Mouse (Mus musculus) lung, adult 2 months (tissue): ENCODE measurements around the gene Fzd4. TPM values are rescaled to one million over a fixed set of nuclear protein-coding genes. Genes with fewer than 3 reads are reported as not detected.

ENCODE experiments used
- DNase-seq: peaks from one replicate; pipeline ENCODE4 v3.0.0; 2022
- H3K4me1 ChIP-seq: fragments of 200-500 bp; 2 replicates; pipeline ENCODE4 v1.6.1; 2011; ENCODE audit warnings: low read length; ENCODE audit not compliant: control insufficient read depth, insufficient read depth
- H3K4me3 ChIP-seq: fragments of 200-500 bp; replicated peaks from 2 replicates; pipeline ENCODE3; 2011; ENCODE audit warnings: low read depth, mild to moderate bottlenecking, control low read depth, low read length; ENCODE audit errors: extremely low read depth
- CTCF ChIP-seq: fragments of 200-500 bp; IDR thresholded peaks from 2 replicates; pipeline ENCODE4 v1.5.1; 2011; ENCODE audit warnings: mild to moderate bottlenecking, low read length, control low read depth; ENCODE audit not compliant: insufficient read depth
- POLR2A ChIP-seq: fragments of 200-500 bp; IDR thresholded peaks from 2 replicates; pipeline ENCODE4 v1.6.1; 2011; ENCODE audit warnings: low read depth, mild to moderate bottlenecking, control low read depth, low read length, borderline replicate concordance; ENCODE audit errors: extremely low read depth
- WGBS: fragments of 180-500 bp; shearing (Covaris S2); methylation state at CpG from one replicate; pipeline ENCODE4 v1.1.7; 2018; 5-methylcytosine and 5-hydroxymethylcytosine counted together
- polyA plus RNA-seq: library from polyadenylated mRNA; depleted of rRNA; stranded (reverse); fragments of >200 nt; gene quantifications from 2 replicates; pipeline ENCODE4 v1.2.3, GENCODE M21; 2012

Gene Fzd4
- polyA plus RNA-seq, 1 experiment: 27.8 TPM

DNA sequence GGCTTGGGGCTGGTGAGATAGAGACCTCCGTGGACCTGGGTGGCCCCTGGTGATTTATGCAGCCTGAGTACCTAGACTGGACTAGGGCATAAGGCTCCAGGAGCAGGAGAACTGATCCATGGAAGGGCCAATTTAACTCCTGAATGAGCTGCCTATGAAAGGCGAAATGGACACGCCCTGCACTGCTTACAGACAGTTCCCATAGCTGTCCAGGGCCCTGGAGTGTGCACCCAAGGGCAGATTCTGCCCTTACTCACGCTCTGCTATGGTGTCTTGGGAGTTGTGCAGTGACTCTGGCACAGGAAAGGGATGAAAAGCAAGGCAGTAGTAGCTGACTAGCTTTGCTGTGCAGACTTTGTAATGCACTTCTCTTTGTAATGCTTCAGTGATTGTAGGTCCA lies 6.1 kb downstream of the Fzd4 start:
- DNase-seq: no peak
- H3K4me1 ChIP-seq: peaks cover 11% of the 10 kb centered on the region
- H3K4me3 ChIP-seq: no peak overlapping the region
- 68% methylated on average over 4 of the region's 4 CpGs for WGBS
- TF ChIP-seq CTCF: no peak
- TF ChIP-seq POLR2A: no peak

DNA sequence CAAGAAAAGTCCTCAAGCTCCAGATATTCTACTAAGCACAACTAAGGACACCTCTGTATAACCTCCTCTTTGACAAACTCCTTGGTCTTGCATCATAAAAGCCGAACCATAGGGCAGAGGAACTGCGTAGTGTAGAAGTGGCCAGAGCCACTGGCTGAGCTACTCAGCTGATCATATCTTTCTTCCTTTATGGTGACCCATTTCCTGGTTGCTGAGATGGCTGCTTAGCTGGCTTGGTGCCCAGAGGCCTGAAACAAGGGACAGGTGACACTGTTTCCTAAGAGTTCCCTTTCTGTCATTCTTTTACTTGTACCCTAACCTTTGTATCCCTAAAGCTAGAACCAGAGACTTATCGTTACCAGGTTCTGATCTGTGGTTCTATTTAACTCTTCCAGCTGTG lies 7.2 kb downstream of the Fzd4 start:
- Histone ChIP-seq H3K4me3 (no peak overlapping the region), H3K4me1 (peaks cover 16% of the 10 kb centered on the region)
- no peak for DNase-seq
- TF ChIP-seq POLR2A (no peak), CTCF (no peak)
- WGBS: 51% methylated on average over 3 of the region's 3 CpGs

DNA sequence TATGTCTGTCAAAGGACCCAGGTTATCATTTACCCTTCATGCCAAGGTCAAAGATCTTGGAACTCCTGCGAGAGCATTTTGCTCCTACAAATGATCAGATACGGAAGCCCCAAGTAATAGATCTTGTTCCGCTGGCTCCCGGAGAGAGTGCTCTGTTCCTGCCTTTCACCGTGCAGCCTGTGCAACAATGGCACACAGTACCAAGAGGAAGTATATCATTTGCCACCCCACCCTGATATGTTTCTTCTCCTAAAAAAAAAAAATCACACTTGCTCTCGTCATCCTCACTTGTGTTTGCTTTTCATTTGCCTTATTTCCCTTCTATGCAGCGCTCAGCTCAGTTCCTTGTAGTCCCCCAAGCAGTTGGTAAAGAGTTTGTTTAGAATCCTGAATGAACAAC lies 7.9 kb downstream of the Fzd4 start:
- peaks cover 17% of the 10 kb centered on the region for H3K4me1 ChIP-seq
- WGBS: 53% methylated on average over 7 of the region's 7 CpGs
- no peak overlapping the region for H3K4me3 ChIP-seq
- TF ChIP-seq CTCF: no peak
- TF ChIP-seq POLR2A: no peak
- DNase-seq: no peak

DNA sequence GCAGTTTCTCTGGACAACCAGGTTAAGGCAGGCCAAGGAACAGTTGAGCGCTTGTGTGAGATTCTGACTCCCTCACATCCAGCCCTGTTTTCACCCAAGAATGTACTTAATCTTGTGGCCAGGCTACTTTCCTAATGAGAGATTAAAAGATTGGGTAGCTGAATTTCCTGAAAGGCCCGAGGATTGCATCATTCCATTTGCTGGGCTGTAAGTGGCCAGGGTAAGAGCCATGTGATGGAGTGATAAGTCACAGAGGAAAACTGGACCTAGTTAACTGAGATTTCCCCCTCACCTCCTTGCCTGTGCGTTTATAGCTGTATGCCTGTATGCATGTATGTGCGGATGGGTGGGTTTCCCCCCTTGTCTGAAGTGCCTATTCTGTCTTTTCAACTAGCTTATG lies 11.9 kb downstream of the Fzd4 start:
- no peak for DNase-seq
- Histone ChIP-seq H3K4me1 (peaks cover 24% of the 10 kb centered on the region), H3K4me3 (no peak overlapping the region)
- TF ChIP-seq POLR2A (no peak), CTCF (no peak)
- 57% methylated on average over 4 of the region's 4 CpGs for WGBS

DNA sequence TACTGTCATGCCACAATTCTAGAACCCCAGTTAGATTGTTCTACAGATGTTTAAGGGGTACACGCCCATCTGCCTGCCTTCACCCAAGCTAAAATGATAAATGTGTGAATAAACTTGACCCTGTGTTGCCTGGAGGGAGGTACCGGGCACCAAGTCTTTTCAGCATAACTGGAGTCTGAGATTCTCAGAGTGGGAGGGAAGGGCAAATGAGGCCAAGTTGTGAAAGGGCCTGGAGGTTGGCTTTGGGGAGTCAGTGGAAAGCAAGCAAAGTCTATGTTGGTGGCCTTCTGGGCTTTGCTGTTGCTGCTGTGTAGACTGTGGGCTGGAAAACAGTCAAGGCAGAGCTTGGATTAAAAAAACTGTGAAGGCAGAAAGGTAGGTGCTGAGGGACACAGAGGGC lies 13.6 kb downstream of the Fzd4 start:
- no peak for DNase-seq
- Histone ChIP-seq H3K4me3 (no peak overlapping the region), H3K4me1 (peaks cover 14% of the 10 kb centered on the region)
- WGBS: 52% methylated on average over 2 of the region's 2 CpGs
- TF ChIP-seq POLR2A (no peak), CTCF (no peak)

DNA sequence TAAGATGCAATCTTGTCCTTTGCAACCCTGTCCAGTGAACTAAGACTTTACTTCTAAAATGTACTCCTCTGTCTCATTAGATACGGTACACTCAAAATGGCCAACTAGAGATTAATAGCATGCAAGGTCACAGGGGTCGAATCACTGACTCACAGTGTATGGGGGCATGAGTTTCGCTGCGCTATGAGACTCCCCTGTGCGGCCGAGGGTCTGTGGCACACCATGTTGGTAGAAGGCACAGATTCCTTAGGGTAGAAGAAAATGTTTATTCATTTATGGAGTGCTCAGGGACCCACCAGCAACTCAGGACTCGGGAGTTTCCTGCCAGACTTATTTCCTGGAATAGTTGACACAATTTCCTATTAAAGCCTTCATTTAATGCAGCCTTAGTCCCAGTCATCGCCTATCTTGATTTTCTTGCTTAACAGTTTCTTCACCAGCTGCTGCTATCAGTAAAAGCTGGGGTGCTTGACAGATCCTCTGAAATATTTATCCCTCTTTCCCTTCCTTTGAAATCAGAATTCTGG lies 14.0 kb downstream of the Fzd4 start:
- Histone ChIP-seq H3K4me1 (peaks cover 14% of the 10 kb centered on the region), H3K4me3 (no peak overlapping the region)
- TF ChIP-seq CTCF (no peak), POLR2A (no peak)
- 61% methylated on average over 8 of the region's 8 CpGs for WGBS
- no peak for DNase-seq

DNA sequence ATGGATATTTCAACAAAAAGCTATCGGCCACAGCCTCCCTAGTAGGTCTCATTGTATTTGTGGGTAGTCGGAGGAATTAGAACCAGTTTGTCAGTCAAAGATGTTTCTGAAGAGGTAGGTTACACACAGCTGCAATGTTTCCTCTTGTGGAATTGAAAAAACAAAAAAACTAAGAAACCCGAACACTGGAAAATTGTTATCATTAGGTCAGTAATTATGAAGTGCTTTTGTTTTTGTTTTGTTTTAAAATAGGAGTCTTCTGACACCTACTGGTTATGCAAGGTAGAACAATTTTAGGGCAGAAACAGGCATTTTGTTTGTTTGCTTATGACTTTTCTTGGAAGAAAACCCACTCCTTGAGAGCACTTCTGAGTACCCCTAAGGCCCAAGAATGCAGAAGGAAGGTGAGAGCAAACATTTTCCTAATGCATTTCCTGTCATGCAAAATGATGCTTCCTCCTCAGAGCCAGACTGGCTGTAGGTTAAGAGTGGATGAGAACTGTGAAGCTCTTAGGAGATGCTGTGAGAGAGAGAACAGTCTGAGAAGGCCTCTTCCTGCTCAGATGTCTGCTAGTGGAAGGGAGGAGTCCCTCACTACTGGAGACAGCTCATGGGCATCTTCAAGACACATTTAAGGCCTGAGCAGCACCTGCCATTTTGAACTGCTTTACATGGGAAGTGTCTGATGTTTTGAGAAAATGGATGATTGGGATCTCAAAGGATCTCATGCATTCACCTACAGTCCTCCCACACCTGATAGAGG lies 14.9 kb downstream of the Fzd4 start:
- Histone ChIP-seq H3K4me1 (peaks cover 14% of the 10 kb centered on the region), H3K4me3 (peak overlapping the region; percentile 54)
- 25% methylated on average over 3 of the region's 3 CpGs for WGBS
- TF ChIP-seq CTCF (peak; percentile 31; the same call in 1 of the 2 replicates), POLR2A (no peak)
- no peak for DNase-seq

DNA sequence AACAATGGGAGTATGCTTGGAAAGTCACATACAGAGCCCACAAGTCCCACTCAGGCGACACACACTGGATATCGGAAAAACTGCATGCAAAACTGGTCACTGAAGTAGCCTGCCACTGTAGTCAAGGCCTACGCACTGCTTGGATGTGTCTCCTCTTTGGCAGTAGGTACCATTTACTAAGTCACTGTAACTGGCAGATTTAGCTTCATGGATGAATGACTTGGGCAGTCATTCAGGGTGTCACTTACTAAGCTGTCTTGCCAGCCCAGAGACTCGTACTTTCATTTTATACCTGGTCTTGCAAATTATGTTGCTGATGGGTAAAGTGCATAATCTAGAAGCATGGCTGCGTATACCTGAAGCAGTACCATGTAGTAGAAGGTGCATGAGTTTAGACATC lies 17.1 kb downstream of the Fzd4 start:
- DNase-seq: no peak
- no peak overlapping the region for H3K4me3 ChIP-seq

DNA sequence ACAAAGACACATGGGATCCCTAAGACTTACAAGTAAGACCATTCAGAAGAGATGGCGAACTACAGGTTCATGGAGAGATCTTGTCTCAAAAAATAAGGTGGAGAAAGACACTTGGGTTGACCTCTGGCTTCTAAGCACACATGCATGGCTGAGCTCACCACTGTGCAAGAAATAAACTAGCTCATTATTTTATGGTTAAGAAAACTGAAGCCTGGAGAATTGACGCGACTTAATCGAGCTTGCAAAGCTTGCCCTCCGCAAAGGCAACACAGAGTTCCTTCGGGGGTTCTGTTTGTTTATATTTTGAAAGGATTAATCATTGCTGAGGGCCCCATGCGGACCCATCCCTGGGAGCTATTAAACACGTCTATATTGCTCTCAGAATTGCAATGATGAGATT lies 18.5 kb downstream of the Fzd4 start:
- no peak for DNase-seq
- TF ChIP-seq CTCF: no peak
- no peak for TF ChIP-seq POLR2A
- no peak overlapping the region for H3K4me3 ChIP-seq
- H3K4me1 ChIP-seq: peaks cover 7% of the 10 kb centered on the region
- 58% methylated on average over 8 of the region's 8 CpGs for WGBS

More for the DNA sequence above, 17.1 kb downstream of the Fzd4 start:
- H3K4me1 ChIP-seq: peaks cover 9% of the 10 kb centered on the region
- 96% methylated on average over 5 of the region's 5 CpGs for WGBS
- TF ChIP-seq POLR2A (no peak), CTCF (no peak)

DNA sequence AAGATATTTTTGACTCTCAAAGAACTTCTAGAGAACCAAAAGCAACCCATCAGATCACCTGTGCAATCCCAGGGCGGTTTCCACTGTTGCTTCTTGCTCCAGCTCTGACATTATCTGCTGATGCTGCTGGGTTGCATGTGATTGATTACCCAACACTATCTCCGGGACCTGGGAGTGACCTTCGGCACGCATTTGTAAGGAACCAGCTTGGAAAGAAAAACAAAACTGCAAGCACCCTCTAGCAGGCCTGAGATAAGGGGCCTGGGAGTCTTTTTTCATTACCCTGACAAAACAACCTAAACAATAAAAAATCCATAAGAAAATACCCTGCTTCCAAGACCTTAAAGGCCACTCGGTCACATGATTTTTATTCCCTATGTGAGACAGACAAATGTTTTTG lies 19.0 kb downstream of the Fzd4 start:
- no peak for TF ChIP-seq POLR2A
- TF ChIP-seq CTCF: no peak
- H3K4me1 ChIP-seq: peaks cover 3% of the 10 kb centered on the region
- 41% methylated on average over 5 of the region's 5 CpGs for whole genome bisulfite sequencing
- no peak for DNase-seq
- H3K4me3 ChIP-seq: no peak overlapping the region
